Mouse (Mus musculus) liver, embryonic 15.5 days (tissue): Measurements from ENCODE around the gene Hoxb4. TPM values are rescaled to one million over a fixed set of nuclear protein-coding genes. Genes with fewer than 3 reads are reported as not detected.
A peak's percentile ranks its signal among the peaks of the same experiment; 100 is the strongest.

Source experiments
- ATAC-seq: fragments of 200-750 bp; cut with Nextera tagmentation; 2 replicates; pipeline ENCODE4 v1.8.0; 2017; ENCODE audit warnings: moderate number of reproducible peaks, mild to moderate bottlenecking, moderate library complexity; ENCODE audit not compliant: insufficient read depth
- H3K27ac ChIP-seq: fragments of 300-500 bp; sonication (generic); replicated peaks from 2 replicates; pipeline ENCODE4 v1.5.1; 2015; ENCODE audit warnings: mild to moderate bottlenecking, inconsistent platforms
- H3K27me3 ChIP-seq: fragments of 300-500 bp; sonication (generic); 2 replicates; pipeline ENCODE4 v1.6.1; 2015; ENCODE audit warnings: mild to moderate bottlenecking, inconsistent platforms
- H3K36me3 ChIP-seq: fragments of 300-500 bp; sonication (generic); replicated peaks from 2 replicates; pipeline ENCODE4 v1.6.1; 2015; ENCODE audit warnings: moderate library complexity, mild to moderate bottlenecking, inconsistent platforms
- H3K4me1 ChIP-seq: fragments of 300-500 bp; sonication (generic); replicated peaks from 2 replicates; pipeline ENCODE4 v1.6.1; 2015; ENCODE audit warnings: inconsistent platforms
- H3K4me2 ChIP-seq: fragments of 300-500 bp; sonication (generic); 2 replicates; pipeline ENCODE4 v1.6.1; 2015; ENCODE audit warnings: moderate library complexity, mild to moderate bottlenecking, inconsistent platforms
- H3K4me3 ChIP-seq: fragments of 300-500 bp; sonication (generic); replicated peaks from 2 replicates; pipeline ENCODE4 v1.5.1; 2015; ENCODE audit warnings: mild to moderate bottlenecking, inconsistent platforms
- H3K9ac ChIP-seq: fragments of 300-500 bp; sonication (generic); 2 replicates; pipeline ENCODE4 v1.6.1; 2015; ENCODE audit warnings: moderate library complexity, mild to moderate bottlenecking, inconsistent platforms
- H3K9me3 ChIP-seq: fragments of 300-500 bp; sonication (generic); replicated peaks from 2 replicates; pipeline ENCODE4 v1.6.1; 2016; ENCODE audit warnings: inconsistent platforms
- WGBS: fragments of 180-500 bp; shearing (Covaris S2); methylation state at CpG from one replicate; pipeline ENCODE4 v1.1.7; 2015; ENCODE audit warnings: mixed read lengths; ENCODE audit not compliant: insufficient replicate concordance; 5-methylcytosine and 5-hydroxymethylcytosine counted together
- polyA plus RNA-seq: library from polyadenylated mRNA; unstranded; fragments of >200 nt; fragmentation: Nextera tagmentation; extraction: Ambion mirVana; gene quantifications from 2 replicates; pipeline ENCODE4 v1.2.1, GENCODE M21; 2015

The Hoxb4 gene
- polyA plus RNA-seq, 1 experiment from 2014 or later = 0.10 TPM

DNA sequence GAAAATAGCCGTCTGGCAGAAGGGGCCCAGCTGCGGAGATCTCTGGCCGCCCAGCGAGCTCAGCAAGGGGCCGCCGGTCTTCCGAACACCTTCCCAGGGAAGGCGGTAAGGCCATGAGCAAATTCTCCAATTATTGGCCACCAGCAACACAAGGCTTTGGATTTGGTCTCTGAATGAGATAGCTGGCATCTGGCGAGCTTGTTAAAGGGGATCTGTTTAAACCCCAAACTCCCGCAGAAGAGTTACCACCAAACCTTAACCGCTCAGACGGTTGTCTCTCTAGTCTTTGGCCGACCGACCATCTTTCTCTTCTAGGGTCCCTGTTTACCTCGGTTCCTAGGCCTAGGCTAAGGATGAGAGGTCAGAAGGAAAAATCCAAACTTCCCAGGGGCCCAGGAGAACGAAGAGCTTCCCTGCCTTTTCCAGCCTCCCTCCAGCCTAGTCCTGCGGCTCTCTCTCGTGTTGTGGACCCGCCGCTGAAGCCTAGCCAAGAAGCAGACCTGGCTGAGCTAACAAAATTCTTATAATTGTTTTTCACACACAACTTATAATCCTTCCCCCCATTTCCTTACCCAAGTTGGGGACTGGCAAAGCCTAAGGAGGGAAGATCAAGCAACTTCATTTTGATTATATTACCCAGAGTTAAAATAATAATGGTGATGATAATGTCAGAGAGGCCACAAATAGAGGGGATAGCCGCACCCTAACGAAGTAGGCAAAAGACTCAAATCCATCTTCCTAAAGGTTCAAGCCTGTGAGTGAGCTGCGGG is 15.5 kb upstream of the Hoxb4 start:
- peaks cover 100% of the 10 kb centered on the region for H3K27me3 ChIP-seq
- H3K4me2 ChIP-seq = no peak overlapping the region
- ATAC-seq = no peak

DNA sequence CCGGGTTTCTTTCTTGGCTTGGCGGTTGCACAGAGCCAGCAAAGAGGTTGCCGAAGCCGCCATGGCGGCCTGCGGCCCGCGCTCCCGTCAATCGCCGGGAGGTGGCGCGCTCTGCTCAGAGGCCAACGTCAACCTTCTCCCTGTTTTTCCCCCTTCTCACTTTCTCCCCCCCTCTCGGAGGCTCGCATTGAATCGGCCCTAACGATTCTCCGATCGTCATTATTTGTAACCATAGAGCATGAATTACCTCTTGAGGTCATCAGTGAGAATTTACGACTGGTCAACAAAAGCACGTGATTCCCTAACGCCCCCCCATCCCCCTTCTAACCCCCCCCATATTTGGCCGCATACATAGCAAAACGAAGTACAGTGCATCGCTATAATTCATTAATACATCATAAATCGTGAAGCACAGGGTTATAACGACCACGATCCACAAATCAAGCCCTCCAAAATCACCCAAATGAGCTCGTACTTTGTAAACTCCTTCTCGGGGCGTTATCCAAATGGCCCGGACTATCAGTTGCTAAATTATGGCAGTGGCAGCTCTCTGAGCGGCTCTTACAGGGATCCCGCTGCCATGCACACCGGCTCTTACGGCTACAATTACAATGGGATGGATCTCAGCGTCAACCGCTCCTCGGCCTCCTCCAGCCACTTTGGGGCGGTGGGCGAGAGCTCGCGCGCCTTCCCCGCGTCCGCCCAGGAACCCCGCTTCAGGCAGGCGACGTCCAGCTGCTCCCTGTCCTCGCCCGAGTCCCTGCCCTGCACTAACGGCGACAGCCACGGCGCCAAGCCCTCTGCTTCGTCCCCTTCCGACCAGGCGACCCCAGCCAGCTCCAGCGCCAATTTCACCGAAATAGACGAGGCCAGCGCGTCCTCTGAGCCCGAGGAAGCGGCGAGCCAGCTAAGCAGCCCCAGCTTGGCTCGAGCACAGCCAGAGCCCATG is 14.6 kb upstream of the Hoxb4 start, which contains the start of gene Hoxb5:
TSS of gene Hoxb5 (plus strand) at position 186 of the 949 bp plus-strand sequence.
- under 1% methylated on average over 69 of the region's 69 CpGs for WGBS
- no peak within 1 kb of the TSS for H3K9ac ChIP-seq
- H3K27ac ChIP-seq = no peak within 1 kb of the TSS
- ATAC-seq = no peak
- no peaks in the 10 kb centered on the region for H3K36me3 ChIP-seq
- H3K4me1 ChIP-seq = no peaks in the 10 kb centered on the region
- peak within 1 kb of the TSS; percentile 24 for H3K4me3 ChIP-seq
- H3K4me2 ChIP-seq = peak within 1 kb of the TSS; percentile 41
- H3K9me3 ChIP-seq = no peaks in the 10 kb centered on the region
- H3K27me3 ChIP-seq = peaks cover 100% of the 10 kb centered on the region

More for the DNA sequence above, 15.5 kb upstream of the Hoxb4 start:
- Histone ChIP-seq H3K9ac (no peak overlapping the region), H3K9me3 (no peaks in the 10 kb centered on the region), H3K27ac (no peak overlapping the region), H3K36me3 (no peaks in the 10 kb centered on the region), H3K4me1 (no peaks in the 10 kb centered on the region), H3K4me3 (no peak overlapping the region)
- WGBS = 24% methylated on average over 23 of the region's 23 CpGs

DNA sequence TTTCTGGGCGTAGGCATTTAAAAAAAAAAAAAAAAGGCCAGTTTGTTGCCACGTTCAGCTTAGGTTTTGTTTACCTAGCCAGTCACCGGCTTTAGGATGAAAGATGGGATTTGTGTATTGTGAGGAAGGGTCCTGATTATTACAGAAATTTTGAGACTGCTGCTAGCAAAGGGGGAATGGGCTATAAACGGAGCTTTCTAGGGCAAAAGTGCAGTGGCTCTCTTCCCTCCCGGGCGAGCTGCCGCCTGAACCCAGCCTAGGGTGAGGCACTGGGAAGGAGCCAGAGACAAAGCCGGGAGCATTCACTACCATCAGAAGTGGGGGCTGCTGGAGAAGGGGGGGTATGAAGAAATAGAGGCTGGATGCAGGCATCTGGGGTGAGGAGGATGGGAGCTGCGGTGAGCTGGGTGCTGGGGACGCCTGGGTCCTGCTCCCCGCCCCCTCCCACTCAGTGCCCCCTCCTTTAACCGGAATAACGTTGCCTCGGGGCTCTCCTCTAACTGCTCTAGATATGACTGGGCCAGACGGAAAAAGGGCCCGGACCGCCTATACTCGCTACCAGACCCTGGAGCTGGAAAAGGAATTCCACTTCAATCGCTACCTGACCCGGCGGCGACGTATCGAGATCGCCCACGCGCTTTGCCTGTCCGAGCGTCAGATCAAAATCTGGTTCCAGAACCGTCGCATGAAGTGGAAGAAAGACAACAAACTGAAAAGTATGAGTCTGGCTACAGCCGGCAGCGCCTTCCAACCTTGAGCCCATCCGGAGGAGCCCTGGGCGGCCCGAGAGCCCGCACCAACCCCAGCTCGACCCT is 13.5 kb upstream of the Hoxb4 start:
- peaks cover 100% of the 10 kb centered on the region for H3K27me3 ChIP-seq

DNA sequence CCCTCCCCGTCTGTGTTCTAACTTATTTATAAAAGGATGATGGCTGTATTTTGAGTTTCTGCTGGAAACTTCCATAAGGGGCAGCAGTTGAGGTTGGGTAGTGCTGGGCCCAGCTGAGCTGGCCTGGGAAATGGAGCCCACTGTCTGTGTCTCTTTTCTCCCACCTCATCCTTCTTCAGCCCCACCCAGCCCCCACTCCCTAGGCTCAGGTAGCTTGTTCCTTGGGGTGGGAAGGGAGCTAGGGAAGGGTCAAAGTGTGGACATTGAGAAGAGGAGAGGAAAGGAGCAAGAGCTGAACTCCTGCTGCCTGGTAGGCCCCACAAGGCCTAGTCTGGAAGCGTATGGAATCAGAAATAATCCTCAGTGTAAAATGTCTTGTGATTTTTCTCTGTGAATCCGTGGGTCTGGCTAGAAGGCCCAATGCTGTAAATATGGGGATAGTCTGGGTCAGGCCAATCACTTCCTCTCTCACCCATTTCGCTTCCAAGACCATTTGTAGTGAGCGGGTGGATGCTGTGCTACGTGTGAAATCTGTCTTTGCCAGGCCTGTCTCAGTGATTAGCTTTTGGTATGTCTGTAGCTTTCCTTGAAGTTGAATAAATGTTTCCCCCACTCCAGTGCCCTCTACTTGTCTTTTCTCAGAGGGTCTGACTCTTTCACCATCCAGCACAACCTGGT is 12.4 kb upstream of the Hoxb4 start:
- WGBS = 63% methylated on average over 6 of the region's 6 CpGs
- H3K4me2 ChIP-seq = no peak overlapping the region
- no peak overlapping the region for H3K27ac ChIP-seq
- H3K4me1 ChIP-seq = no peaks in the 10 kb centered on the region
- H3K9ac ChIP-seq = no peak overlapping the region
- no peak for ATAC-seq
- no peaks in the 10 kb centered on the region for H3K36me3 ChIP-seq
- peaks cover 100% of the 10 kb centered on the region for H3K27me3 ChIP-seq
- H3K4me3 ChIP-seq = no peak overlapping the region
- H3K9me3 ChIP-seq = no peaks in the 10 kb centered on the region

More for the DNA sequence above, 13.5 kb upstream of the Hoxb4 start:
- Histone ChIP-seq H3K9me3 (no peaks in the 10 kb centered on the region), H3K36me3 (no peaks in the 10 kb centered on the region), H3K4me1 (no peaks in the 10 kb centered on the region), H3K4me3 (peak overlapping the region; percentile 24; the same call in 1 of the 2 replicates), H3K27ac (no peak overlapping the region), H3K4me2 (peak overlapping the region; percentile 19), H3K9ac (no peak overlapping the region)
- no peak for ATAC-seq
- 4% methylated on average over 38 of the region's 38 CpGs for WGBS

DNA sequence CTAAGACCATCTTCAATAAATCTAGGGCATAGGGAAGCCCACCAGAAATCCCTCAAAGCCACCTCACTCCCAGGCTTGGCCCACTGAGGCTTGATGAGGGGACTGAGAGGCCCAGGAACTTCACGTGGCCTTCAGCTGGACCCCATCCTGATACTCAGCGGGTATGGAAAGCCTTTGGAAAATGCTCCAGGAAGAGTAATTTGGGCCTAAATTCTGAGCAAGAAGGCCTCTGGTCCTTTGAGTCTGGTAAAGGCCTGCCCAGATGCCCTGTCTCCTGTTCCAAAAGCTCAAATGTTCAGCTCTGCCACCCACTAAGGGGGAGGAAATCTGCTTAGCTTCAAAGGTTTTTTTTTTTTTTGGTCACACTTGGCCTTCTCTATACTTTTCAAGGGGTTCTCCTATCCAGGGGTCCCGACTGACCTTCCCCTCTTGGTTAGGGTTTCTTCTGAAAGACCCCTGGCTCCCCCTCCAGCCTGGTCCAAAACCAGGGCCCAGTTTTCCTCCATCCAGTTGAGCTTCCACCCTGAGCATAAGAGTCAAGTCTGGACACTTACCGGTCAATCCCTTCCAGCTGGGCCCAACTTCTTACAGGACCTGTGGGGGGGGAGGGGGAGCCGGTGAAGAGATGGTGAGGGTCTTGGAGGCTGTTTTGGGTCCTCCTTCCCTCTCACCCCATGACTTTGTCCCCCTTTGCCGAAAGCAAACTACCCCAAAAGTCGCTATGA is 11.7 kb upstream of the Hoxb4 start:
- H3K36me3 ChIP-seq = no peaks in the 10 kb centered on the region
- H3K9ac ChIP-seq = no peak overlapping the region
- H3K27me3 ChIP-seq = peaks cover 100% of the 10 kb centered on the region
- H3K9me3 ChIP-seq = no peaks in the 10 kb centered on the region
- 25% methylated on average over 7 of the region's 7 CpGs for WGBS
- H3K4me1 ChIP-seq = 0 out of 2 replicates have a peak, but pooled peaks cover 3% of the 10 kb centered on the region
- no peak overlapping the region for H3K27ac ChIP-seq
- no peak for ATAC-seq
- no peak overlapping the region for H3K4me3 ChIP-seq
- H3K4me2 ChIP-seq = no peak overlapping the region

DNA sequence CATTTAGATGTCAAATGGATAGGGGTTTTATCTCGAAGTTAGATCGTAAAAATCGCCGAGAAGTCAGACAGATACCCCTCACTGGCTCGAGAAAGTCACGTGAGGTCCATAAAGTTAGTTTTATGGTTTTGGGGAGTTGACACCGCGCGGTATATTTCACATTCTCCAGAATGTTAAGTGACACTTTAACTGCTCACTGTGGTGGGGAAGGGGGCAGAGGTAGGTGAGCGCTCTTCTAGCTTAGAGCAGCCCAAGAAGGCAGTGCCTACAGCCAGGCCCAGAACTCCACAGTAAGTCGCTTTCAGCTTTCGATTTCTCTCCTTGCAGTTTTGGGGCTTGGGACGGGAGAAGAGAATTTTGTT is 11.2 kb upstream of the Hoxb4 start:
- peaks cover 100% of the 10 kb centered on the region for H3K27me3 ChIP-seq
- WGBS = 15% methylated on average over 13 of the region's 13 CpGs
- no peak overlapping the region for H3K4me2 ChIP-seq
- no peak overlapping the region for H3K27ac ChIP-seq
- no peak for ATAC-seq
- no peaks in the 10 kb centered on the region for H3K9me3 ChIP-seq
- 0 out of 2 replicates have a peak, but pooled peaks cover 3% of the 10 kb centered on the region for H3K4me1 ChIP-seq
- no peak overlapping the region for H3K9ac ChIP-seq
- H3K4me3 ChIP-seq = no peak overlapping the region
- H3K36me3 ChIP-seq = no peaks in the 10 kb centered on the region

DNA sequence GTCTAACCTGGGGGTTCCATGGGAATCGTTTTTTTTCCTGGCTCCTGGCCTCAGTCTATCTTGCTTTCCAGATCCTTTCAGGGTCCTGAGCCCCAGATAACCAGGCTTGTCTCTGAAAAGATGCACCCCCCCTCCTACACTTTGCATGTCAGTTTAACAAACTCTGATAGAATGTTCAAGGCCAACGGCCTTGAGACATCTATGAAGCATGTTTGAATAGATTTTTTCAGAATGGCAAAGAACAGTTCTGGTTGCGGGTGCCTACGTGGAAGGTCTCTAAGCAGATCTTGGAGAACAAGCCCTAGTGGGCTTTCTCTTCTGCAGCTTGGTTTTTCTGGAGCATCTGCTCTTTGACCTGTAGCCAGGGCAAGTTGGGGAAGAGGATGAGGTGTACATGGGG is 9.3 kb upstream of the Hoxb4 start:
- no peak overlapping the region for H3K4me3 ChIP-seq
- 0 out of 2 replicates have a peak, but pooled peaks cover 3% of the 10 kb centered on the region for H3K4me1 ChIP-seq
- peaks cover 100% of the 10 kb centered on the region for H3K27me3 ChIP-seq
- no peak overlapping the region for H3K9ac ChIP-seq
- no peaks in the 10 kb centered on the region for H3K9me3 ChIP-seq
- no peak for ATAC-seq
- no peak overlapping the region for H3K27ac ChIP-seq
- H3K4me2 ChIP-seq = no peak overlapping the region
- H3K36me3 ChIP-seq = no peaks in the 10 kb centered on the region
- WGBS = 35% methylated on average over 4 of the region's 4 CpGs

DNA sequence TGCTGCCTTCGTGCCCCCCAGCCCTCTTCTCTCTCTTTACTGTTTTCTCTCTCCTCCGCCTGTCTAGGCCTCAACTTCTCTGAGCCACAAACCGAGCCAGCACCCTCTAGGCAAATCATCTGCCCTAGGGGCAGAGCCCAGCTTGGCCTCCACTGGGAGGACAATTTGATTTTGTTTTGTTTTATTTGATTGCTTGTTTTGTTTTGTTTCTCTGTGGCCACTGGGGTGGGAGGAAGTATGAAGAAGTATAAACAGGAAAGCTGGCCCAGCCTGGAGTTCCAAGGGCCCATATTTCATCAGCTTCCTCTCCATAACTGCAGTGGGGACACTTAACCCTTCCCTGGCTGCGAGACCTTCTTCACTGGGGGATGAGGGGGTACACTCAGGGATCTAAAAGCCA is 8.8 kb upstream of the Hoxb4 start:
- Histone ChIP-seq H3K9ac (no peak overlapping the region), H3K4me2 (no peak overlapping the region), H3K9me3 (no peaks in the 10 kb centered on the region), H3K4me3 (no peak overlapping the region), H3K36me3 (no peaks in the 10 kb centered on the region), H3K27me3 (peaks cover 100% of the 10 kb centered on the region), H3K27ac (no peak overlapping the region), H3K4me1 (0 out of 2 replicates have a peak, but pooled peaks cover 3% of the 10 kb centered on the region)
- WGBS = 24% methylated on average over 4 of the region's 4 CpGs
- ATAC-seq = no peak

DNA sequence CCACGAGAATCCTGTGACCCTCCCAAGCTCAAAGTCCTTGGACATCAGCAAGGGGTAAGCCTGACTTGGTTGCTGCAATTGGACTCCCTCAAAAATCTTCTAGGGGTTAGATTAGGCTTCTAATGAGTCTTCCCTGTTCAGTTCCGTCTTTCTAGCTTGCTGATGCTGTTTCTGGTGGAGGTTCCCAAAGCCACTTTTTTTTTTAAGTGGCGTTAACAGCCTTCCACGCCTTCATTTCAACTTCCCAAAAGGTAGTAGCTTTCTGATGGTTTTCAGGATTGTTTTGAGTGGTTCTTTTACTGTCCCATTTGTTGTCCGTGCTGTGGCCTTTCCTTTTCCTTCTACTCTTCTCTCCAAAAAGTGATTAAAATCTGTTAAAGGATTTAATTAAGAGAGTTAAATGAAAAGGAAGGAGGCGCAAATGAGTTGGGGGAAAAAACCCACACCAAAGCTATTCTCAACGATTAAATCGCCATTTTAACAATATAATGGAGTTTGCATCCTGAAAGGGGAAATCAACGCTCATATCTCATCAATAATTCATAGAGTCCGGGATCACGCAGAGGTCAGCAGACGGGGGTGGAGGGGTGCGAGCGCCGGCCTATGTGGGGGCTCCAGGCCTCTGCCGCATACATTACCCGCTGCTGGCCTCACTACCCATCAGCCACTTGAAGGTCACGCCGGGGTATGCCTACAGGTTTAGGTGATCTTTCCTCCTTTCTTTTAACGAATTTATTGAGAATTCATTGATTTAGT is 7.7 kb upstream of the Hoxb4 start:
- Histone ChIP-seq H3K27ac (no peak overlapping the region), H3K9me3 (no peaks in the 10 kb centered on the region), H3K36me3 (no peaks in the 10 kb centered on the region), H3K9ac (no peak overlapping the region), H3K4me2 (no peak overlapping the region), H3K4me3 (no peak overlapping the region), H3K4me1 (0 out of 2 replicates have a peak, but pooled peaks cover 3% of the 10 kb centered on the region), H3K27me3 (peaks cover 100% of the 10 kb centered on the region)
- 20% methylated on average over 20 of the region's 20 CpGs for WGBS
- no peak for ATAC-seq
